Mouse (Mus musculus) brain, embryonic 14.5 days (tissue): ENCODE measurements around the gene Tmem37. TPM values are rescaled to one million over a fixed set of nuclear protein-coding genes. Genes with fewer than 3 reads are reported as not detected.

ENCODE experiments used
- DNase-seq: peaks from one replicate; pipeline ENCODE4 v3.0.0-alpha.2; 2011; ENCODE audit warnings: low read depth
- CTCF ChIP-seq: fragments of 200-500 bp; IDR thresholded peaks from 2 replicates; pipeline ENCODE4 v1.5.1; 2012; ENCODE audit warnings: inconsistent platforms, mild to moderate bottlenecking, moderate library complexity, borderline replicate concordance; ENCODE audit not compliant: insufficient read depth, insufficient read length; ENCODE audit errors: extremely low read depth
- POLR2A ChIP-seq: fragments of 200-500 bp; IDR thresholded peaks from 2 replicates; pipeline ENCODE4 v1.6.1; 2012; ENCODE audit warnings: mild to moderate bottlenecking, inconsistent platforms, borderline replicate concordance; ENCODE audit not compliant: poor library complexity, insufficient read depth, insufficient read length, severe bottlenecking; ENCODE audit errors: extremely low read depth
- polyA plus RNA-seq: library from polyadenylated mRNA; depleted of rRNA; stranded (reverse); fragments of >200 nt; gene quantifications from 2 replicates; pipeline ENCODE4 v1.2.3, GENCODE M21; 2012; rRNA removed

The Tmem37 gene
- polyA plus RNA-seq, result 5.0 and 5.4 TPM in 2 replicates

DNA sequence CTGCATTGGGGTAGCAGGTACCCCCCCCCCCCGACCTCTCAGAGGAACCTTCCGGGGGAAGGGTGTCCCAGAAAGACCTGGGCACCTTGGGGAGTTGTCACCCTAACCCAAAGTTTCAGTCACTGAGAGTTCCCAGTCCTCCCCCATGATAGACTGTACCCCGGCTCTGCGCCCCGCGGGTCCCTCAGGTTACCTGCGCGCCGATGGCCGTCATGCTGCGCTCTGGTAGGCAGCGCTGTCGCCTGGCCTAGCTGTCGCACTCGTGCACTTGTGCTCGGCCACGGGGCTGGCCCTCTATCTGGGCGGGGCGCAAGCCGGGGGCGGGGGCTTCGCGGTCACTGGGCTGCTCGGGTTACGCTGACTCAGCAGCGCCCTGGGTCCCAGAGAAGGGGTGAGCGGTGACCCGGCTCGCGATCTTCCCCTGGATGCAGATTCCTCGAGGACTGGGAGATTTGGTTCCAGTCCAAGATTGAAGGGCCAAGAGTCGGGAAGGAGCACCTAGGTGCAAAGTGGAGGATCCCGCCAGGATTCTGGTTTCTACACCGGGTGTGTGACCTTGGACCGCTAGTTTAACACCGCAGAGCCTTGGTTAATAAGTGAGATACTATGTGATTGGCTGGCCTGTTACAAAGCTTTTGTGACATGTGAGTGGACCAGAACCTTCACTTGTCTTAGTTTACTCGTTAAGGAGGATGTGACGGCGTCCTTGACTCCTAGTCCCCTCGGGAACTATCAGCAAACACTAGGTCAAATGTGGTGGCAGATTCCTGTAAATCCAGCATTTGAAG, at the start of gene Tmem37:
Tmem37 (minus strand) TSS at position 556 of the 788 bp plus-strand sequence.
- peak; percentile 64 for DNase-seq
- no peak for TF ChIP-seq POLR2A

GRCm38 (mm10) chr1:120122634-120123383, 48.9 kb upstream of the Tmem37 start:
- TF ChIP-seq POLR2A (no peak), CTCF (no peak)

DNA sequence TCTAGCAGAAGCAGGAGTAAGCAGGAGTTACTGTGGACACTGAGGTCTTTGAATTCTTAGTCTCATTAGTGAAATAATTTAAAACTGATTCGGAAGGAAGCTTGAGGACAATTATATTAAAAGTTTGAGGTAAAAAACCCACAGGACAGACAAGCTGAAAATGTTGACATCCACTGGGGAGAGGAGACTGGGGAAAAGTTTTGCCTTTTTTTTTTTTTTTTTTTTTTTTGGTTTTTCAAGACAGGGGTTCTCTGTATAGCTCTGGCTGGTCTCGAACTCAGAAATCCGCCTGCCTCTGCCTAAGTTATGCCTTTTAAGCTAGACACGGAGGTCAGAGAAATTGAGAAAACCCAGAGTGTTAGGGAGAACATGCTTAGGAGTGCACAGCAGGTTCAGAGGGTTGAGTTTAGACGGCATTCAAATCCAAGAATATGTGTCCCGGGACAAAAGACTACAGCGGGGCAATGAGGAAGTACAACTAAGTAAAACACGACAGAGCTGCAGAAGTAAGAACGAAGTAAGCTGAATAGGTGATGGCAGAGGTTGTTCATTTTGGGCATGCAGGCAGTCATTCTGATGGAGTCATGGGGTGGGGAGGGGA, 48.2 kb upstream of the Tmem37 start:
- TF ChIP-seq POLR2A (no peak), CTCF (no peak)
- no peak for DNase-seq

More at GRCm38 (mm10) chr1:120122634-120123383, 48.9 kb upstream of the Tmem37 start:
- no peak for DNase-seq

- peak; percentile 99 for DNase-seq
- TF ChIP-seq CTCF (no peak; the same call in 1 of the 2 replicates), POLR2A (peak; percentile 41; the same call in 1 of the 2 replicates)
Observed at GRCm38 (mm10) chr1:120120969-120121811, 47.3 kb upstream of the Tmem37 start, which contains the start of the genes Dbi and 3110009E18Rik. TSS of gene Dbi (minus strand) at chr1:120121078. TSS of gene 3110009E18Rik (plus strand) at chr1:120121187.

DNA sequence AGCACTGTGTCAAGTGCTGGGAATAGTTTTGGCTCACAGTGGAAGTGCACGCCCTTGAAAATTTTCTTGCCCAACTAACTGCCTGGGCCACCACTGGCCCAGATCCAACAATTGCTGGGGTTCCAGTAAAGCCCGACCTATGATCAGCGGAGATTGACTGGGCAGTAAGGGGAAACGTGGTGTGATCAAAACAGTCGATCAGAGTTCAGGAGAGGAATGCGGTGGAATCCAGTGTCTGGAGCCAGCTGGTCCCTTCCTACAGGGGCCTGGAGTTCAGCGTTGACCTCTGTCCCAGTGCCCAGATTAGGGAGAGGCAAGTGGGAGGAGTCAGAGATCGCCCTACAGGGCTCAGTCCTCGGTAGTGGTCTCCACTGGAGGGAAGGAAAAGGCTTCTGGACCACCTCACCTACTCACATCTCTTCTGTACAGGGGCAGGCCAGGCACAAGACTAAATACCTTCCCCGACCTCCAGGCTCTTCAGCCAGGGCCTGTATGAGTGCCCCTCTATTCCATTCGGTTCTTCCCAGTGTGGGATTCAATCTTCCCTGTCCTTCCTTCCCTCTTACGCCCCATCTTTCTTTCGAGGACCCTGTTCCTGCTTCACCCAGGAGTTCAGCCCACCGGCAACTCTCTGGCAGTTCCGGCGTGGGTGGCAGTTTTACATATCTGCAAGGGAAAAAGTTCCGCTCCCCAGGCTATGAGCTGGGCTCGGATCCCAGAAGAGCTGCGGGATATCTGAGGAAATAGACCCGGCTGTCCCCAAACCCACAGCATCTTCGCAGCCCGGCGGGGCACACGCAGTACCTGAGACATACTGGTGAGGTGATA, 46.5 kb upstream of the Tmem37 start:
- peak; percentile 48 for DNase-seq
- TF ChIP-seq POLR2A, result no peak
- TF ChIP-seq CTCF, result no peak

- TF ChIP-seq POLR2A (no peak), CTCF (no peak)
- no peak for DNase-seq
Observed at GRCm38 (mm10) chr1:120119389-120119788, 45.5 kb upstream of the Tmem37 start.

DNA sequence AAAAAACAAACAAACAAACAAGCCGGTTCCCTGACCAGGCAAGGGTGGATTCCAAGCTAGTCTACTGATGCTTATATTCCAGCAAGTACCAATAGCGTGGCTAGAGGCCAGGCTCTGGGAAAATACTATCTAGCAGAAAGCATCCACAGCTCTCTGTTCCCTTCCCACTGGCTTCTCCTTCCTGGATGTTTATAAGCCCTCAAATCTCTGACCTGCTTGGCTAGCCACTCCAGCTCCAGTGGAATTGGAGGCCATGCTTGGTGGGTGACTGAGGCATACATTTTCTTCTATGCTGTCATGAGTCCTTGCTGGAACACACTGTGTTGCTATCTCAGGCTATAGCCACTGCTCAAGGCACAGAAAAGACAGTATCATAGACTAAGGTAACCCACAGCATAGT, 45.0 kb upstream of the Tmem37 start:
- no peak for DNase-seq
- TF ChIP-seq POLR2A (no peak), CTCF (no peak)

- TF ChIP-seq POLR2A, result no peak
- no peak for TF ChIP-seq CTCF
- no peak for DNase-seq
Observed at GRCm38 (mm10) chr1:120116106-120116505, 42.2 kb upstream of the Tmem37 start.

- TF ChIP-seq CTCF (no peak), POLR2A (no peak)
- peak; percentile 97 for DNase-seq
Observed at GRCm38 (mm10) chr1:120115671-120116081, 41.8 kb upstream of the Tmem37 start.

- no peak for DNase-seq
- TF ChIP-seq CTCF (no peak), POLR2A (no peak)
Observed at GRCm38 (mm10) chr1:120112251-120113187, 38.6 kb upstream of the Tmem37 start.
